Mouse (Mus musculus) layer of hippocampus, adult 18-20 months (tissue): Measurements from ENCODE around the gene Tpst1. TPM values are rescaled to one million over a fixed set of nuclear protein-coding genes. Genes with fewer than 3 reads are reported as not detected.

ENCODE experiments used
- DNase-seq, 2 experiments: peaks; one replicate each; pipeline ENCODE4 v3.0.0; 2022; ENCODE audit warnings: low spot score in 2 of 2
- total RNA-seq, 2 experiments: library from RNA; stranded (reverse); gene quantifications; 2 replicates each; pipeline ENCODE4 v1.2.3; 2021

The Tpst1 gene
- total RNA-seq, 2 experiments from 2014 or later, result 47.8 to 48.9 TPM

DNA sequence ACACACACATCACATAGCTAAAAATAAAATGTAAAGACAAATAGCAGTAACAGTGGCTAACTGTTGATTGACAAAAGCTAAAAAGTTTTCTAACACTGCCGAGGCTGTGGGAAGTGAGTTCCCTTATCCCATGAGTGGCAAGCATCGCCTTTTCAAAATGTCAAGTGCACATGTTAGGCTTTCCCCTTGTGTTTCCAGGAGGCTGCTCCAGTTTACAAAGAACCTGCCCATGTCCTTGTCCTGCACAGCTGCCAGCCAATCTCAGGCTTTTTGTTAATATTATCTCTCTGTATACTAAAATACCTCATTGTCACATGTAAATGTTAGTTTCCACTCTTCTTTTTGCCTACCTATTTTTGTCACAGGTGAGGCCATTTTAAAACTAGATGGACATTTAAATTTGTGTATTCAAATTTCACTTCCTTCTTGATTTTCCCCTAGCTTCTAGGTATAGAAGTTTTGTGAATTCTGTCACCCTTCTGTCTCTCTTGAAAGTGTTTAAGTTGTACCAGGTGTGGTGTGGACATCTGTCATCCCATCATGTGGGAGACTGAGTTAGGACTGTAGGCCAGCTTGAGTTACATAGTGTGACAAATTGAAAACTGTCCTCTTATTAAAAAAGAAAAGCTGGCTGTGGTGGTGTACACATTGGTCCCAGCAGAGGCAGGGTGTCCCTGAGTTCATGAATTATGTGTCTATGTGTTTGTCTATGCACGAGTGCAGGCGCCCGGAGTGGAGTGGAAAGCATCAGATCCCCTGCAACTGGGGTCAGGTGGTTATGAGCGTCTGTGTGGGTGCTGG is 108.8 kb downstream of the Tpst1 start:
- DNase-seq, result no peak

GRCm38 (mm10) chr5:130182541-130182821 is 109.4 kb downstream of the Tpst1 start:
- DNase-seq, result no peak

DNA sequence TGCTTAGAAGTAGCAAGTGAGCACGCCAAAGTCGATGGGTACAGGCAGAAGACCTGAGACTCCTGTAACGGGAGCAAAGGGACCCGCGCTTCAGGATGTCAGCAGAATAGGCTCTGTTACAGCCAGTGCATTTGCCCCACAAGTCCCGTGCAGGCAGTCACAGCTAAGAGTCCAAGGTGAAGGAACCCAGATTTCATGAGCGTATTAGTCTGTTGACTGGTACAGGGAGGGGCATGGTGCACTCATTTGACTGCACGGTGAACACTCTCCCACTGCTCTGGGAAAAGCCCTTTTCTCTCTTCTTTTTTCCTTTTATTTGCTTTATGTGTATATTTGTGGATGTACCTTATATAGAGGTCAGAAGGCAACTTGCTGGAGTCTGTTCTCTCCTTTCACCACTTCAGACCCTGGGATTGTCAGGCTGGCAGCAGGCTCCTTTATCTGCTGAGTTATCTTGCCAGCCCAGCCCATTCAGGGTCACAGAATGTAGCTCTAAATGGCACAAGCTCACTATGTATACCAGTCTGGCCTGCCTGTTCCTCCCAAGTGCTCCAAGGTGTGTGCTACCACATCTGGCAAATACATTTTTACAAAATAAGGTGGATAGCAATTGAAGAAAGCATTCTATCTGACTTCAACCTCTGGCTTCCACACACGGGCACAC is 111.2 kb downstream of the Tpst1 start:
- DNase-seq, result no peak

- no peak for DNase-seq
These were observed 112.2 kb downstream of the Tpst1 start for GRCm38 (mm10) chr5:130185312-130185711.

Other genes with a start within 250 kb of the Tpst1 start
- gene Sumf2, start 226.3 kb upstream of the Tpst1 start, total RNA-seq, result 10 to 100 TPM; 19.6 to 22.2 TPM
- 100 to 1,000 TPM; 479 to 483 TPM for gene Chchd2, start 185.9 kb upstream of the Tpst1 start, total RNA-seq
- gene Zbed5, start 177.6 kb upstream of the Tpst1 start, total RNA-seq, result 1 to 10 TPM; 5.6 to 6.3 TPM
- 10 to 100 TPM; 18.7 to 20.0 TPM for gene Phkg1, start 174.8 kb upstream of the Tpst1 start, total RNA-seq
- 1 to 10 TPM; 4.2 to 4.5 TPM for gene Nupr1l, start 164.8 kb upstream of the Tpst1 start, total RNA-seq
- gene Vkorc1l1, start 131.4 kb upstream of the Tpst1 start, total RNA-seq, result 10 to 100 TPM; 43.5 to 44.2 TPM
- gene Gusb, start 70.3 kb upstream of the Tpst1 start, total RNA-seq, result 10 to 100 TPM in 1 of 2 experiments, 1 to 10 TPM in 1; 9.6 to 13.0 TPM
- 10 to 100 TPM; 22.6 to 25.4 TPM for gene Asl, start 44.1 kb upstream of the Tpst1 start, total RNA-seq
- 10 to 100 TPM; 37.0 to 39.3 TPM for gene Crcp, start 44.0 kb upstream of the Tpst1 start, total RNA-seq
- gene Kctd7, start 71.5 kb downstream of the Tpst1 start, total RNA-seq, result 10 to 100 TPM; 12.1 to 16.5 TPM
- 10 to 100 TPM; 53.2 TPM for gene Rabgef1, start 98.5 kb downstream of the Tpst1 start, total RNA-seq
- gene Tmem248, start 143.8 kb downstream of the Tpst1 start, total RNA-seq, result 10 to 100 TPM; 42.3 to 43.3 TPM
- gene Sbds, start 182.2 kb downstream of the Tpst1 start, total RNA-seq, result 10 to 100 TPM; 83.1 to 83.6 TPM
- 10 to 100 TPM; 16.1 to 16.6 TPM for gene Tyw1, start 182.3 kb downstream of the Tpst1 start, total RNA-seq